Mouse (Mus musculus) erythroblast, embryonic 14.5 days (primary cell): ENCODE measurements around the gene Krtdap.

Experiments used
- GATA1 ChIP-seq: IDR thresholded peaks from 2 replicates; pipeline ENCODE4 v1.6.1; 2012; ENCODE audit warnings: low read length, inconsistent platforms, mixed read lengths
- TAL1 ChIP-seq: IDR thresholded peaks from 3 replicates; pipeline ENCODE4 v1.6.1; 2012; ENCODE audit warnings: low read length, inconsistent platforms, mixed read lengths

- TF ChIP-seq GATA1 (no peak), TAL1 (no peak)
Measured at GRCm38 (mm10) chr7:30765173-30765572, 22.5 kb upstream of the Krtdap start.
